Mouse (Mus musculus) adrenal gland, postnatal 4 days (tissue): Measurements from ENCODE around the gene Olfr430. TPM values are rescaled to one million over a fixed set of nuclear protein-coding genes. Genes with fewer than 3 reads are reported as not detected.
"Not testable (repeated sequence)": the region's sequence is repeated elsewhere in the genome, so short reads cannot be mapped to it uniquely, and the experiment has no call there.

ENCODE experiments used
- DNase-seq, 2 experiments: peaks; one replicate each; pipeline ENCODE4 v3.0.0; 2021 to 2022; ENCODE audit warnings: low spot score in 2 of 2, mixed read lengths in 2 of 2
- long read RNA-seq, 2 experiments: library from polyadenylated mRNA; stranded (forward); transcript quantifications; one replicate each; pipeline ENCODE4 v2.0.0; 2021
- total RNA-seq, 2 experiments: library from RNA; stranded (reverse); gene quantifications; 2 replicates each; pipeline ENCODE4 v1.2.3; 2021

Olfr430 gene
- total RNA-seq: not detected
- long read RNA-seq, experiment 1: 0 reads
- long read RNA-seq, experiment 2: 0 reads

DNA sequence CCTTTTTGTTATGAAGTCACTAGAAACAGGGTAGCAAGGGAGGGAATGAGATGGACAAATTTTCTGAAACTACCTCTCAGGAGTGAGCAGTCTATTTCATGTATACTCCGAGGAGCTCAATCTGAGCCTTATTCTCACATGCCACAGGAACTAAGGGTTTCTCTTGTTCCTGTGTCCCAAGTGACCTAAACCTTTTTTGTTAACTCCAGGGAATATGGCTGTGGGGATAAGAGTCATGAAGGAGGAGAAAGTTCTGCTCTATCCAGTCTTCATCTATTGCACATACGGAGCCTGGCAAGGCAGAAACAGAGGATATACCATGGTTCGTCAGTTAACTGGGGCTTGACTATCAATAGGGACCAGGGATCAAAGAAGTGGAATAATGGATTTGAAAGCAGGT, at the start of gene Olfr430:
Olfr430 (plus strand) TSS at position 301 of the 400 bp plus-strand sequence.
- DNase-seq: no peak

DNA sequence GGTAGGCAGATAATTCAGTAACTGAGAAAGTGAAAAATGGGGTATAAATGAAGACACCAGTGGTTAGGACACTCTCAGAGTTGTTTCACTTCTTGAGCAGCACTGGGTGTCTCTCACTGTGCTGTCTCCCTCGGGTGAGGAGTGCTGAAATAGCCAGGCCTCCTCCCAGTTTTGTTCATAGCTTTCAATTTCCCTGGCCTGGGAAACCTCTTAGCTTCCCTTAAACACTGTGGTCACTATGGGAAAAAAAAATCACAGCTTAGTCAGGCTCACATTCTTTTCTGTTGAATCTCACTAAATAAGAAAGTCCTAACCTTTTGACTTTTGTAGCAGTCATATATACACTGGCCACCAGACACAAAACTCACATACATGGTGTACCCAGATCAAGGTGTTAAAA, 34.7 kb upstream of the Olfr430 start, which contains the start of gene Ifi205:
Ifi205 (minus strand) TSS at position 113 of the 400 bp plus-strand sequence.
- no peak for DNase-seq

DNA sequence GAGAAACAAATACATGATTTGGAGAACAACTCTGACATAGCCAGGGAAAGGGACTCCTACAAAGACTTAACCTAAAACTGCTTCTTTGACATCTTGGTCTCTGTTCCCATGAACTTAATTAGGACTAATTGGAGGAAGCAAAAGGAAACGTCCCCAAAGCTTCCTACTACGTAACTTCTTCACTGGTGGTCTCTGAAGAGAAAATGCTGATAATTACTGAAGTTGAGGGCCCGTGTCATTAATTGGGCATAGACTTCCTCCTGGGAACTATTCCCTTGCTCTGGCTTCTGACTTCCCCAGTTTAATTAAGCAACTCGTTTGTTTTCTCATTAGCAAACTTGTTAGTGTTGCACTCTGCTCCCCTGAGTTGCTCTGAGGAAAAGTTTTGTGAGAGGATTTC, 30.6 kb upstream of the Olfr430 start:
- no peak for DNase-seq

DNA sequence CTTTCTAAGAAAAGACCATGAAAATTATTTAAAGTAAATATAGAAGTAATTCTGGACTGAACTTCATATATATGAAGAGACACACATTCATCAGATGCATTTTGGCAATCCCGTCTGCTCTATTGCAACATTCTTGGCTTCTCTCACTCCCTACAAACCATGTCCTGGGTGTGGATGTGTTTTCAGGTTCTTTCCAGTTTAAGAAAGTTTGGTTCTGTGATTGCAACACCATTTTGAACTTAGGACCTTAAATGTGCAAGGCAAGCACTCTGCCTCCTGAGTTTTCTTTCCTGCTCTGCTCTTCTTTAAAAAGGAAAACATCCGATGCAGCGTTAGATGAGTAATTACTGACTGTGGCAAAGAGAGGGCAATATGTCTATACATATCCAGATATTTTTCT, 27.9 kb upstream of the Olfr430 start:
- no peak for DNase-seq

DNA sequence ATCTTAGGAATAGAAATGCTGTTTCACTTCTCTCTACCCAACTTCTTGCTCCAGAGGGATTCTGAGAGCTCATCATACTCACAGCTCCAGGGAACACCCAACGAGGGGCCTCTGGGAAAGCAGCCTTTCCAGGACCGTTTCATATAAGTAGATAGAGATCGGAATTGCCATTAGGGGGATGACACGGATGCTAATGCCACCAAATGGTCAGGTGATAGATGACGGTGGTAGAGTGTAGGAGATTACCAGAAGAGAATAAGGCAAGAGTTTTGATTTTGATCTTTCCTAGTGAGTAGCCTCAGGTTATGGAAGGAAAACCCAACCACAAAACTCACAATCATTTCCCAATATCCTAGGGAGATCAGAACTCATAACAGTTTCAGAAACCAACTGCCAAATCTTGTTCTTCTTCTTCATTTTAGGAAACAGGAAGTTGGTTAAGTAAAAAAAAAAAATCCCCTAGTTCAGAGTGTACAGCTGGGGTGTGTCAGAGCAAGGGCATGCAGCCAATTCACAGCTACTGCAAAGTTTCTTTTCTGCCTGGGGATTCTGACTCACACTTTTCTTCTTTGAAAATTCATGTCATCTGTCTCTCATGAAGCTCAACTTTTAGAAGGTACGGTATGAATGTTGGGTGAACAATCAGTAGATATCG, 25.8 kb upstream of the Olfr430 start, which contains the start of gene Olfr433:
Olfr433 (plus strand) TSS at position 183 of the 655 bp plus-strand sequence.
- DNase-seq: no peak

DNA sequence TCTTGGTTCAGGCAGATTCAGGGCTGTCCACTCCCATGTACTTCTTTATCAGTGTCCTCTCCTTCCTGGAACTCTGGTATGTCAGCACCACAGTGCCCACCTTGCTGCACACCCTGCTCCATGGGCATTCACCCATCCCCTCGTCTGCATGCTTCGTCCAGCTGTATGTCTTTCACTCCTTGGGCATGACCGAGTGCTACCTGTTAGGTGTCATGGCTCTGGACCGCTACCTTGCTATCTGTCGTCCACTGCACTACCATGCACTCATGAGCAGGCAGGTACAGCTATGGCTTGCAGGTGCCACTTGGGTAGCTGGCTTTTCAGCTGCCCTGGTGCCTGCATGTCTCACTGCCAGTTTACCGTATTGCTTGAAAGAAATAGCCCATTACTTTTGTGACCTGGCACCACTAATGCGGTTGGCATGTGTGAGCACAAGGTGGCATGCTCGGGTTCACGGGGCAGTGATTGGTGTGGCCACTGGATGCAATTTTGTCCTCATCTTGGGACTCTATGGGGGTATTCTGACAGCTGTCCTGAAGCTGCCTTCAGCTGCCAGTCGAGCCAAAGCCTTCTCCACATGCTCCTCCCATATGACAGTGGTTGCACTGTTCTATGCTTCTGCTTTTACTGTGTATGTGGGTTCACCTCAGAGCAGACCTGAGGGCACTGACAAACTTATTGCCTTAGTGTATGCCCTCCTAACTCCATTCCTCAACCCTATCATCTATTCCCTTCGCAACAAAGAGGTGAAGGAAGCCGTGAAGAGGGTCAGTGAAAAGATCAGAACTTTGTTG, 24.1 kb upstream of the Olfr430 start:
- DNase-seq: not testable (repeated sequence)

DNA sequence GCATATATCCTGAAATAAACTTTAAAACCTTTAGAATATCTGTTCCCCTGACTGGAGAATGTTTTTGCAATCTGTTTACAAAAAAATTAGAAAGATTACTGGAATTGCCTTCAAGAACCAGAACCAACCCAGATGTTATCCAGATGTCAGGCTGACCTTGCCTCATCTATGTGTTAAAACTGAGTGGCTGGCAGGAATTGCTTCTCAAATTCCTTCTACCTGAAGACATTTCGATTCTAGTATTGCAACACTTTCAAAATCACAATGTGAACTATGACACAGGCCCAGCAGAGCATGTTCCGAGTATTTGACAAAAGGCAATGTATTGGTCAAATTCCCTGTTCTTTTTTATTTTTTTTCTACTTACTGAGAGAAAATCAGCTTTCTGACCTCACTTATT, 22.0 kb upstream of the Olfr430 start:
- DNase-seq: no peak

DNA sequence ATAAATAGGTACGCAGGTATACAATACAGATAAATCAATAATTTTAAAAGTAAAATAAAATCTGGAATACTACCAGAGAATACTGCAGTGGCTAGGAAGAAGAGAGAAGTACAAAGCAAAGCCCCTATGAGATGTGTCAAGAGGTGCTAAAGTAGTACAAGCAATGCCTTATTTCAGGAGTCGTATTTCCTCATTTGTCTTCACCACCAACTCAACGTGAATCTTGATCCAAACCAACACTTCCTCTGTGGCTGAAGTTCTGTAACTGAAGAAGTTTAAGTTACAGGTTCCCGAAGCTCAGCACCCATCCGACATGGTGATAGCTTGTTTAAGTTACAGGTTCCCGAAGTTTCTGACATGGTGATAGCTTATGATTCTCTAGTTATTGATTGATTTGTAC, 18.2 kb upstream of the Olfr430 start:
- not testable (repeated sequence) for DNase-seq

DNA sequence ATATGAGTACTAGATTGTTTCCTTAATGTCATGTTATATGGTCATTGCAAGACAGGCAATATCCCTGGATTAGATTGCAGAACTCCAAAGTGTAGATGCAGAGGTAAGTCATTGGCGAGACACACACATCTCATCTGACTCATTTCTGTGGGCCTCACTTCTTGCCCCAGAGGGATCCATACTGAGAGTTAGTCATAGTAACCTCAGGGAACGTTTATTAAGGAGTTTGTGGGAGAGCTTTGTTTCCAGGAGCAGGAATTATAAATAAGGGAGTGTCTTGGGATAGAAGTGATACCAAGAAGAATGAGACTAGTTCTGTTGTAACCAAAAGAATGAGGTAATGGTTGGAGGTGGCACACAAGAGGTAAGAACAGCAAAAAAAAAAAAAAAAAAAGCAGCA, 17.5 kb upstream of the Olfr430 start, which contains the start of gene Olfr432:
Olfr432 (plus strand) TSS at position 313 of the 400 bp plus-strand sequence.
- DNase-seq: no peak

DNA sequence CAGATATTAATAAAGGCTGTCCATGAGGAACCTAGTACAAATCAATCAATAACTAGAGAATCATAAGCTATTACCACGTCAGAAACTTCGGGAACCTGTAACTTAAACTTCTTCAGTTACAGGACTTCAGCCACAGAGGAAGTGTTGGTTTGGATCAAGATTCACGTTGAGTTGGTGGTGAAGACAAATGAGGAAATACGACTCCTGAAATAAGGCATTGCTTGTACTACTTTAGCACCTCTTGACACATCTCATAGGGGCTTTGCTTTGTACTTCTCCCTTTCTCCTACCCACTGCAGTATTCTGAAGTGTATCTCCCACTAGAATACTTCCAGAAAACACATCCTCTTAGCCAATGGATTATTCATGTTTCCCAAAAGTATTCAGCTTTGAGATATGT, 17.0 kb upstream of the Olfr430 start:
- not testable (repeated sequence) for DNase-seq

DNA sequence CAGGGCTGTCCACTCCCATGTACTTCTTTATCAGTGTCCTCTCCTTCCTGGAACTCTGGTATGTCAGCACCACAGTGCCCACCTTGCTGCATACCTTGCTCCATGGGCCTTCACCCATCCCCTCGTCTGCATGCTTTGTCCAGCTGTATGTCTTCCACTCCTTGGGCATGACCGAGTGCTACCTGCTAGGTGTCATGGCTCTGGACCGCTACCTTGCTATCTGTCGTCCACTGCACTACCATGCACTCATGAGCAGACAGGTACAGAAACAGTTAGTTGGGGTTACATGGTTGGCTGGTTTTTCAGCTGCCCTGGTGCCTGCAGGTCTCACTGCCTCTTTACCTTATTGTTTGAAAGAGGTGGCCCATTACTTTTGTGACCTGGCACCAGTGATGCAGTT, 15.9 kb upstream of the Olfr430 start:
- no peak for DNase-seq

DNA sequence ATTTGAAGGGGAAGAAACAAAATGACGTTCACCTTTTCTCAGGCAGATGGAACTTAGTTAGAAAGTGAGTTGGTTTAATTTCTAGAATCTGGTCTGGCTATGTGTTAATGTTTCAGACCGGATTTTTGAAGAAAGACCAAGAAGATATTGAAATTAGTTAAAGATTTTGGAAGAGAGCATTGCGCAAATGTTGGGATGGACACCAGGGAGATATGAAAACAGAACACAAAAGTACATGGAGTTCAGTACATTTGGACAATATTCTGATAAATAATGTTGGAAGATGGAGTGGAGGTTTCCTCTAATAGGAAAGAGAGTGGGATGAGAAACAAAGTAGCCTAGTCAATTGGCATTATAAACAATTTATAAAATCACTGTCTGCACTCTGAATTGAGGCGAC, 14.9 kb upstream of the Olfr430 start:
- no peak for DNase-seq

DNA sequence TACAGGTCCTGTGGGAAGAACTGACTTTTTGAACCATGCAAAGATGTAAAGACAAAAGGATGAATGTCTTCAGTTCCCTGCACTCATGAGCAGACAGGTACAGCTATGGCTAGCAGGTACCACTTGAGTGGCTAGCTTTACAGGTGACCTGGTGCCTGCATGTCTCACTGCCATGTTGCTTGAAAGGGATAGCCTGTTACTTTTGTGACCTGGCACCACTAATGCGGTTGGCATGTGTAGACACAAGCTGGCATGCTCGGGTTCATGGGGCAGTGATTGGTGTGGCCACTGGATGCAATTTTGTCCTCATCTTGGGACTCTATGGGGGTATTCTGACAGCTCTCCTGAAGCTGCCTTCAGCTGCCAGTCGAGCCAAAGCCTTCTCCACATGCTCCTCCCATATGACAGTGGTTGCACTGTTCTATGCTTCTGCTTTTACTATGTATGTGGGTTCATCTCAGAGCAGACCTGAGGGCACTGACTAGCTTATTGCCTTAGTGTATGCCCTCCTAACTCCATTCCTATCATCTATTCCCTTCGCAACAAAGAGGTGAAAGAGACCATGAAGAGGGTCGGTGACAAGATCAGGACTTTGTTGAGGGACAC, 14.4 kb upstream of the Olfr430 start:
- DNase-seq: no peak

DNA sequence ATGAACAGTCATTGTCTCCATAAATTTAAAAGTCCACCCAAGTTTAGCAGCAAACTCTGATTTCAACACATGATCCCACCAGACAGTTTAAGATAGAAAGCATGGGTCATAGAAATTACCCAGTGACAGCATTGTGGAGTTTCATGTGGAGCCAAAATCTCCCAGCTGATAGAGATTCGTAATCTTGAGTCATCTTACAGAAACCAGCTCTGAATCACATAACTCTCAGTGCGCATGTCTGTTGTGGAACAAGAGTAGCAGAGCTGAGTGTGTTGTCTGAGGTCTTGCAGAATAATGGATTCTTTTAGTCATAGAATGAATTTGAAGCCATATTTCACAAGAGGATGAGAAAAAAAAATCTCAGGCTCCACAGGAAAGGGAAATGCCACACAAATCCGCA, 13.4 kb upstream of the Olfr430 start:
- DNase-seq: no peak

DNA sequence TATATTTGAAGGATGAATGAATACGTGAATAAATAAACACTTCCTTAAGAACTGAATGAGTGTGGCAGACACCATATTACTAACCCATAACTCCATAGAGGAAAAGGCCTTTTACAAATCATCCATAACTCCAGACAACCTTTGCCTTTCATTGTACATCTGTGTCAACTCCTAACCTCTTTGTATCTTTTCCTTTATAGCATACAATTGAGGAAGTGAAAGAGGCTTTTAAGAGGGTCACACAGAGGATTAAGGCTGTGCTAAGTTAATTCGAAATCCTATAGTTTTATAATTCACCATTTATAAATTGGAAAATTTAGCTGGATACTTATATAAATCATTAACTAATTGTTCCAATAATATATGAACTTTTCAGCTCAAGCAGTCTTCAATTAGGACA, 11.2 kb upstream of the Olfr430 start:
- DNase-seq: no peak

DNA sequence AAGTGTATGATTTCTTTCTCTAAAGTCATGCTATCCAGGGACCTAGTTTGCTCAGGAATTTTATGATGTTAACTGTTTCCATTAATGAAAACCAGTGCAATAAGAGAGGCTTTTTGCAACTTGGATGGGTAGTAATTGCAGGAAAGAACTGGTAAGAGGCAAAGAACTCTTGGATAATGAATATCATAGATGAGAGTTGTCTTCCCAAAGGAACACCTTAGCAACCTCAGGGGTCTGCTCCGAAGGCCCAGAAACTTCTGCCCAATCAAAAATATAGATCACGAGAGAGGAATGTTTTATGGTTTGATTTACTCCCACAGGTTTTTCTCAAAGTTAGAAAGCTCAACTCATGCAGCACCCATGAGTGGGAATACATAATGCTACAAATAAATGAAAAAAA, 17.6 kb downstream of the Olfr430 start, which contains the start of gene Olfr429:
Olfr429 (plus strand) TSS at position 301 of the 400 bp plus-strand sequence.
- no peak for DNase-seq

DNA sequence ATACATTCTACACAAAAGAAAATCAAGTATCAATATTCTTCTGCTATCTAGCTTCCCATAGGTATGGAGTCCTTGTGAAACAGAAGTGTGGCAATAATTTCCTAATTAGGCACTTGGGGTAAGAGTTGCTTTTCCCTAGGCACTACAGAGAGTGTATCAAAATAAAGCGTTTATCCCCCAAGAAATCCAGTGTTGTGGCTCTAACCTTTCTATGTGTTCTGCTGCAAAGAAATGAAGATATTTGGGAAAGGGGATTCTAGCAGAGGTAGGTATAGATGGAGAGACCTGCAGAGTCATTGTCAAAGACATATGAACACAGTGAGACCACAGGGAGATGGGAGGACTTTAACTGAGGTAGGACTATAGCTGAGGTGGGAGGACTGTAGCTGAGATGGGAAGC, 30.2 kb downstream of the Olfr430 start, which contains the start of gene Olfr427:
Olfr427 (plus strand) TSS at position 301 of the 400 bp plus-strand sequence.
- no peak for DNase-seq

DNA sequence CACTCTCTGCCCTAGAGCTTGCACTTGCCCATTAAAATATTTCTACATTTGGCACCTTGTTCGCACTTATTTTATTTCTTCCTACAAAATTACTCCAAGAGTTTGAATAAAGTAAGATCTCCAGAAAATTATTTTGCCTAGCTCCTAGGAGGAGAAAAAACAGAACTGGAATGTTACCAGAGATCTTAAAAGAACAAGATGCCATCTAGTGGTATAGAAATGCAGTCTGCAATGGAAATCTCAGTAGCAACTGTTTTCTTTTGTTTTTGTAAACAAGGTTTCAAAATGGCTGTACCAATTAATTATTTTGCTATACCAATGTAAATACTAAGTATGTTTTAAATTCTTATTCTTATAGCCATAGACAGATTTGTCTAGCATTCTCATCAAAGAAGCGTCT, 37.3 kb downstream of the Olfr430 start:
- DNase-seq: no peak

DNA sequence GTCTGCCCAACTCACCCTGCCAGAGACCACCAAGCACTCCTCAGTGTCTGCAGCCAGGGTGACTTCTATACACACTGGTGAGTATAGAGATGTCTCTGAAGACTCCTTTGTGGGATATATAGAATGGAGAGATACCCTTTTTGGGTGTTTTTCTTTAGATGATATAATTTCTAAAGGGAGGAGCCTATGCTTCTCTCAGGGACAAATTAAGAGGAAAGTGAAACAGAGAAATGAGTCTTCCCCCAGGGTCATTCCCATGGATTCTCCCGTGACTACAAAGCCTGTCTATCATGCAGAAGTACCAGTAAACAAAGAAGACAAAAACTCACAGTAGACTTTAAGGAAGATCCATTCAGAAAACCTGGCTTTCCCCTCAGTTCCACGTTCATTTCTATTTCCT, 54.7 kb downstream of the Olfr430 start, which contains the start of gene Olfr231:
Olfr231 (minus strand) TSS at position 101 of the 400 bp plus-strand sequence.
- DNase-seq: no peak
